Mouse (Mus musculus) layer of hippocampus, adult 6 months (tissue): ENCODE measurements around the gene 1700008P02Rik. TPM values are rescaled to one million over a fixed set of nuclear protein-coding genes. Genes with fewer than 3 reads are reported as not detected.

Experiments used
- long read RNA-seq, 2 experiments: library from polyadenylated mRNA; unstranded; transcript quantifications; one replicate each; pipeline ENCODE4 v2.0.0; 2019 to 2020
- polyA plus RNA-seq: library from polyadenylated mRNA; unstranded; fragments of <200 nt; fragmentation: Nextera tagmentation; gene quantifications from 2 replicates; pipeline ENCODE4 v1.2.3, GENCODE M21; 2021

The 1700008P02Rik gene
- not detected in 2 replicates for polyA plus RNA-seq
- long read RNA-seq, experiment 1 = 0 reads
- long read RNA-seq, experiment 2 = 0 reads

GRCm38 (mm10) chr3:6620343-6620742, at the start of gene 1700008P02Rik:
Gene 1700008P02Rik, minus strand, starts transcription at chr3:6620443.

